8 mouse cellular contexts compared by ENCODE assay signal in the genomic region with DNA sequence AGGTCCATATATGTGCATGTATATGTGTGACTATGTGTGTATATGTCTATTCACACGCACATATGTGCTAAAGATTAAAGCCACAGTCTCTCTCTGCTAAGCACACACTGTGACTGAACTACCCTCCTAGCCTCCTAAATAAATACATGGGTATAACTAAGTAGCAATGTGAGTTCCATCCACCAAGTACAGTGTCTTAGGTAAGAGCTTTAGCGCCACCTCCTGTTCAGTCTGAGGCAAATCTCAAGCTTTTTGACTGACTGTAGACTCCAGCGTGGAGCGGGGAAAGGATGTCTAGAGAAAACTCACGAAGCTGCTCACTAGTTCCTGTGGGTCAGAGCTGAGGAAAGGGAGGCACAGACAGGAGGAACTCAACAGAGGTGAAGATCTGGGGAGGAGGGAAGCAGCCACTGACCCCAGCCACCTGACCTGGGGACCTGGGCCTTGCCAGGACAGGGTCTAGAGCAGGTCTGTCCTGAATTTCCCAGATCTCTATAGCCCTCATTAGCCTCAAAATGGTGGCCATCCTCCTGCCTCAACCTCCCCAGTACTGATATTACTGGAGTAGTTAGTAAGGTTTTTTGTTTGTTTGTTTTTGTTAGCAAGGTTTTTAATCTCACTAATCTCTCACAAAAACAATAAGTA. TPM values are rescaled to one million over a fixed set of nuclear protein-coding genes. Genes with fewer than 3 reads are reported as not detected.
A peak's percentile ranks its signal among the peaks of the same experiment; 100 is the strongest.
DNase-seq lines count a peak whose midpoint lies in the region; ATAC-seq lines count a peak whose summit lies in the region.

No protein-coding gene starts in this region.

- no peaks in the 10 kb centered on the region for H3K27me3 ChIP-seq in heart, embryonic 15.5 days
- no peaks in the 10 kb centered on the region for H3K27me3 ChIP-seq in kidney, embryonic 16.5 days (ENCODE audit: insufficient read depth, low read length)
- H3K27me3 ChIP-seq in lung, embryonic 16.5 days (ENCODE audit: control insufficient read depth, insufficient read depth, low read depth, low read length) = no peaks in the 10 kb centered on the region

- DNase-seq in adrenal gland, adult (ENCODE audit: inconsistent age in 2 of 2, low spot score in 1 of 2) = peak; percentile 51 to 84
- no peak for DNase-seq in adrenal gland, adult 8-10 months
- peak; percentile 62 for DNase-seq in MEL-GATA-1-ER (ENCODE audit: extremely low read depth, low read depth)
- DNase-seq in cerebellum, postnatal 36 days = peak; percentile 17 to 30
- DNase-seq in retina, postnatal 7 days (ENCODE audit: low read depth, low spot score) = peak; percentile 46

- H3K4me2 ChIP-seq in heart, embryonic 15.5 days = no peak overlapping the region
- H3K4me2 ChIP-seq in kidney, embryonic 16.5 days (replicated peaks; ENCODE audit: low read depth, low read length) = no peak overlapping the region
- no peak overlapping the region for H3K4me2 ChIP-seq in lung, embryonic 16.5 days (ENCODE audit: low read depth, low read length)

- no peak overlapping the region for H3K9ac ChIP-seq in heart, embryonic 15.5 days
- no peak overlapping the region for H3K9ac ChIP-seq in kidney, embryonic 16.5 days (replicated peaks; ENCODE audit: low read length)
- H3K9ac ChIP-seq in lung, embryonic 16.5 days (ENCODE audit: low read length) = no peak overlapping the region

- 24% methylated on average over 5 of the region's 5 CpGs for WGBS in heart, embryonic 15.5 days
- 30% methylated on average over 5 of the region's 5 CpGs for WGBS in kidney, embryonic 16.5 days
- WGBS in lung, embryonic 16.5 days = 20% methylated on average over 5 of the region's 5 CpGs

- ATAC-seq in heart, embryonic 15.5 days (replicated peaks; ENCODE audit: insufficient number of reproducible peaks, insufficient read depth, low FRiP score, low read depth) = peak; percentile 66; the same call in 1 of the 2 replicates
- ATAC-seq in kidney, embryonic 16.5 days (ENCODE audit: low FRiP score, low TSS enrichment) = peak; percentile 89
- ATAC-seq in lung, embryonic 16.5 days (ENCODE audit: low read depth) = peak; percentile 74

- no peaks in the 10 kb centered on the region for H3K9me3 ChIP-seq in heart, embryonic 15.5 days (replicated peaks)
- H3K9me3 ChIP-seq in kidney, embryonic 16.5 days (ENCODE audit: low read length) = no peaks in the 10 kb centered on the region
- H3K9me3 ChIP-seq in lung, embryonic 16.5 days (ENCODE audit: control insufficient read depth, low read length) = no peaks in the 10 kb centered on the region

- H3K27ac ChIP-seq in heart, embryonic 15.5 days = no peak overlapping the region
- H3K27ac ChIP-seq in kidney, embryonic 16.5 days (ENCODE audit: low read length) = no peak overlapping the region
- H3K27ac ChIP-seq in lung, embryonic 16.5 days (ENCODE audit: low read length) = no peak overlapping the region

- 0 out of 2 replicates have a peak, but pooled peaks cover 3% of the 10 kb centered on the region for H3K4me1 ChIP-seq in heart, embryonic 15.5 days (replicated peaks)
- no peaks in the 10 kb centered on the region for H3K4me1 ChIP-seq in kidney, embryonic 16.5 days (ENCODE audit: insufficient read depth, low read length)
- H3K4me1 ChIP-seq in lung, embryonic 16.5 days (replicated peaks; ENCODE audit: control insufficient read depth, insufficient read depth, low read length) = no peaks in the 10 kb centered on the region

- no peak overlapping the region for H3K4me3 ChIP-seq in heart, embryonic 15.5 days
- no peak overlapping the region for H3K4me3 ChIP-seq in kidney, embryonic 16.5 days (ENCODE audit: low read length)
- no peak overlapping the region for H3K4me3 ChIP-seq in lung, embryonic 16.5 days (ENCODE audit: low read length)

- peaks cover 33% of the 10 kb centered on the region; the same call in 1 of the 2 replicates for H3K36me3 ChIP-seq in heart, embryonic 15.5 days
- H3K36me3 ChIP-seq in kidney, embryonic 16.5 days (ENCODE audit: insufficient read depth, low read length) = peaks cover 20% of the 10 kb centered on the region; the same call in 1 of the 2 replicates
- peaks cover 9% of the 10 kb centered on the region for H3K36me3 ChIP-seq in lung, embryonic 16.5 days (ENCODE audit: control insufficient read depth, insufficient read depth, low read length)

RNA-seq across cellular contexts. Expression of a gene that starts 17.0 kb away (rescaled TPM):
- total RNA-seq in adrenal gland, adult 8-10 months (2022) = 10 to 100 TPM; 18.9 to 21.9 (median 20.6) TPM
- 12.6 TPM in 2 replicates for polyA plus RNA-seq in heart, embryonic 15.5 days (2015; fragmentation: Nextera tagmentation; extraction: Ambion mirVana)
- 8.0 and 8.3 TPM in 2 replicates for polyA plus RNA-seq in kidney, embryonic 16.5 days (2015; fragmentation: Nextera tagmentation; extraction: Ambion mirVana)
- polyA plus RNA-seq in lung, embryonic 16.5 days (2015; fragmentation: Nextera tagmentation; extraction: Ambion mirVana) = 7.1 and 7.6 TPM in 2 replicates

RNA-seq across cellular contexts. Expression of a gene that starts 22.5 kb away (rescaled TPM):
- total RNA-seq in adrenal gland, adult 8-10 months (2022) = 10 to 100 TPM in 1 of 4 experiments, 1 to 10 TPM in 3; 2.8 to 10.0 (median 4.6) TPM
- 0.31 and 0.32 TPM in 2 replicates for polyA plus RNA-seq in heart, embryonic 15.5 days (2015; fragmentation: Nextera tagmentation; extraction: Ambion mirVana)
- 0.92 and 1.1 TPM in 2 replicates for polyA plus RNA-seq in kidney, embryonic 16.5 days (2015; fragmentation: Nextera tagmentation; extraction: Ambion mirVana)
- 1.7 and 1.9 TPM in 2 replicates for polyA plus RNA-seq in lung, embryonic 16.5 days (2015; fragmentation: Nextera tagmentation; extraction: Ambion mirVana)
